Mouse (Mus musculus) cortical plate, adult 2 months (tissue): ENCODE measurements at regions not wholly inside any gene's neighbourhood (a gene's known extent, or its start where the extent isn't known, plus 50 kb on each side); places are given as distances from the start of the nearest gene placed in this dataset.

ENCODE experiments used
- CTCF ChIP-seq: fragments of 200-500 bp; IDR thresholded peaks from 2 replicates; pipeline ENCODE4 v1.5.1; 2011; ENCODE audit warnings: mild to moderate bottlenecking, control low read depth, low read length; ENCODE audit not compliant: insufficient read depth; ENCODE audit errors: extremely low read depth
- POLR2A ChIP-seq: fragments of 200-500 bp; IDR thresholded peaks from 2 replicates; pipeline ENCODE4 v1.6.1; 2011; ENCODE audit warnings: mild to moderate bottlenecking, low read length, control low read depth; ENCODE audit not compliant: insufficient read depth; ENCODE audit errors: extremely low read depth

- TF ChIP-seq CTCF (no peak), POLR2A (no peak)
Measured at GRCm38 (mm10) chr14:74169131-74169875, 471.3 kb upstream of the Htr2a start.
